Mouse (Mus musculus) lung, postnatal 0 days (tissue): ENCODE measurements around the gene Cadps. TPM values are rescaled to one million over a fixed set of nuclear protein-coding genes. Genes with fewer than 3 reads are reported as not detected.

ENCODE experiments used
- ATAC-seq: fragments of 200-750 bp; cut with Nextera tagmentation; 2 replicates; pipeline ENCODE4 v1.8.0; 2017; ENCODE audit warnings: moderate library complexity
- DNase-seq: peaks from one replicate; pipeline ENCODE4 v3.0.0-alpha.2; 2016; ENCODE audit warnings: low spot score
- H3K27ac ChIP-seq: fragments of 300-500 bp; sonication (generic); 2 replicates; pipeline ENCODE4 v1.5.1; 2014; ENCODE audit warnings: antibody characterized with exemption, mild to moderate bottlenecking, low read length, mixed read lengths
- H3K27me3 ChIP-seq: fragments of 300-500 bp; sonication (generic); replicated peaks from 2 replicates; pipeline ENCODE4 v1.6.1; 2014; ENCODE audit warnings: low read length, mixed read lengths; ENCODE audit not compliant: insufficient read depth
- H3K36me3 ChIP-seq: fragments of 300-500 bp; sonication (generic); 2 replicates; pipeline ENCODE4 v1.6.1; 2014; ENCODE audit warnings: low read length, mixed read lengths; ENCODE audit not compliant: insufficient read depth
- H3K4me1 ChIP-seq: fragments of 300-500 bp; sonication (generic); 2 replicates; pipeline ENCODE4 v1.6.1; 2014; ENCODE audit warnings: antibody characterized with exemption, low read depth, low read length, mixed read lengths; ENCODE audit not compliant: insufficient read depth
- H3K4me2 ChIP-seq: fragments of 300-500 bp; sonication (generic); replicated peaks from 2 replicates; pipeline ENCODE4 v1.6.1; 2014; ENCODE audit warnings: low read depth, mild to moderate bottlenecking, low read length, moderate library complexity, mixed read lengths
- H3K4me3 ChIP-seq: fragments of 300-500 bp; sonication (generic); 2 replicates; pipeline ENCODE4 v1.5.1; 2014; ENCODE audit warnings: low read depth, low read length
- H3K9ac ChIP-seq: fragments of 300-500 bp; sonication (generic); replicated peaks from 2 replicates; pipeline ENCODE4 v1.6.1; 2014; ENCODE audit warnings: low read depth, mild to moderate bottlenecking
- H3K9me3 ChIP-seq: fragments of 300-500 bp; sonication (generic); 2 replicates; pipeline ENCODE4 v1.6.1; 2016; ENCODE audit warnings: low read length, mixed read lengths
- CTCF ChIP-seq: IDR thresholded peaks from 2 replicates; pipeline ENCODE4 v1.5.1; 2016; ENCODE audit warnings: antibody characterized with exemption, mild to moderate bottlenecking
- EP300 ChIP-seq: IDR thresholded peaks from 2 replicates; pipeline ENCODE4 v1.6.1; 2016; ENCODE audit warnings: antibody characterized with exemption, mild to moderate bottlenecking, control low read depth
- whole genome bisulfite sequencing: fragments of 180-500 bp; shearing (Covaris S2); extraction: QIAGEN DNeasy Blood & Tissue Kit; methylation state at CpG from one replicate; pipeline ENCODE4 v1.1.7; 2014; 5-methylcytosine and 5-hydroxymethylcytosine counted together
- polyA plus RNA-seq: library from polyadenylated mRNA; unstranded; fragments of >200 nt; fragmentation: Nextera tagmentation; extraction: Ambion mirVana; gene quantifications from 2 replicates; pipeline ENCODE4 v1.2.1, GENCODE M21; 2015

The Cadps gene
- polyA plus RNA-seq, 1 experiment from 2014 or later = 0.16 TPM

DNA sequence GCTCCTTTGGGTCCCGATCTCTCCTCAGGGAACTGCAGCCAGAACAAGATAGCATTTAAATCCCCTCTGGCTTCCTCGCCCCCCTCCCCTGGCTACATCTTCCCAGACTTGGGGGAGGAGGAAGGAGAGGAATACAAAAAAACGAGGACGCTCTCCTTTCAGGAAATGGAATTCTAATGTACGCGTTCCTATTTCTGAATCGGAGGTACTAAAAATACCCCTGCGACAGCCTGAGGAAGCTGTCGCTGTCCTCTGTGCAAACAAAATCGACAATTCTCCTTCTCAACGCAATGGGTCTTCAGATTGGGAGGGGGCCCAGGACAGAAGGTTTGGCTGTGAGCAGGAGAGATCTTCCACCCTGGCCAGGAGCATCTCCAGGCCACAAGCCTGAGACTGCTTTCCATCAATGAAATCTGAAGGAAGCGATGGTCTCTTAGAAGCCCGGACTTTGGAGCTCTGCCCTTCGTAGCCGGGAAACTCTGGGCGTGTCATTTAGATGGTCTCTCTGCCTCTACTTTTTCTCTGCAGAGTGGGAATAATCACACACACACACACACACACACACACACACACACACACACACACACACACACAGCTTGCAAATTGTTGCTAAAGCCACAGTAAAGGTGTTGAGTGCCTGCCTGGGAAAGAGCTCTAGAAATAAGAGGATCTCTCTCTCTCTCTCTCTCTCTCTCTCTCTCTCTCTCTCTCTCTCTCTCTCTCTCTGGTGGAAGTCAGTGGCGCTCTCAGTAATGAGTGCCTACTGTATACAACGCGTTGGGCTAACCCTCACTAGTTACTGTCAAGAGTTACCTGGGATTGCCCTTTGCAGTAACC lies 482.4 kb downstream of the Cadps start:
- Histone ChIP-seq H3K36me3 (no peaks in the 10 kb centered on the region), H3K27me3 (peaks cover 83% of the 10 kb centered on the region), H3K9me3 (no peaks in the 10 kb centered on the region), H3K4me2 (no peak overlapping the region), H3K4me3 (no peak overlapping the region), H3K4me1 (no peaks in the 10 kb centered on the region), H3K27ac (no peak overlapping the region), H3K9ac (no peak overlapping the region)
- TF ChIP-seq CTCF = no peak
- TF ChIP-seq EP300 = no peak
- ATAC-seq (no peak), DNase-seq (no peak)
- 2% methylated on average over 19 of the region's 19 CpGs for WGBS

DNA sequence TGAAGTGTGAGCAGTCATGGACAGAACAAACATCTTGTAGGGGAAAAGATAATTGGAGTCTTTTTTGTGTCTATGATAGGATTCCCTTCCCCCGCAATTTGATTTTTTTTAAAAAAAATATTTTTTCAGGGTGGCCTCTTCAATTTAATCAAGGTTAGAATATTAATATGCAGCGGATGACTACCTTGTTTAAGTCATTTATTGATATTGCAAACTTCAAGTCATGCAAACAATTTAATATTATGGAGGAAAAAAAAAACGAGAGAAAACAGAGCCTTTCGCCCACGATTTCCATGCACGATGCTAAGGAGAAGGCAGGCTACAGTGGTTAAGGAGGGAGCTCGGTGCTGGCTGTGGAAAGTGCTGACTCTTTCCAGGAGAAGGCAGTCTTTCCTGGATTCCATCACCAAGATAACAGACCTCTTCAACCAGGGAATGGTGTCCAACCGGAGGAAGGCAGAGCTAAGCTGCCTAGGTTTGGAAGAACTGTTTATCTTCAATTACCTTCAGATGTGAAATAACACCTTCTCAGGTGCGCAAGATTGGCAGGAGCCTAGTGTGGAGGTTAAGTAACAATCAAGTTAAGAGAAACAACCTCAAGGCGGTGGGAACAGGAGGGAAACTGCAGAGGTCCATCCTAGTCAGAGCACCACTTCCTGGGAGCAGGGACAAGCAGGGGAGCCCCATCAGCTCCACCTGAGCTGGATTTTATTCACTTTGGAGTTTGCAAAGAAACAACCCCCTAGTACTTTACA lies 483.9 kb downstream of the Cadps start:
- no peaks in the 10 kb centered on the region for H3K36me3 ChIP-seq
- no peak overlapping the region for H3K27ac ChIP-seq
- no peak overlapping the region for H3K9ac ChIP-seq
- no peak overlapping the region for H3K4me2 ChIP-seq
- ATAC-seq (no peak), DNase-seq (no peak)
- 2% methylated on average over 10 of the region's 10 CpGs for WGBS
- peaks cover 68% of the 10 kb centered on the region for H3K27me3 ChIP-seq
- TF ChIP-seq CTCF (no peak), EP300 (no peak)
- H3K4me3 ChIP-seq = no peak overlapping the region
- no peaks in the 10 kb centered on the region for H3K4me1 ChIP-seq
- no peaks in the 10 kb centered on the region for H3K9me3 ChIP-seq

DNA sequence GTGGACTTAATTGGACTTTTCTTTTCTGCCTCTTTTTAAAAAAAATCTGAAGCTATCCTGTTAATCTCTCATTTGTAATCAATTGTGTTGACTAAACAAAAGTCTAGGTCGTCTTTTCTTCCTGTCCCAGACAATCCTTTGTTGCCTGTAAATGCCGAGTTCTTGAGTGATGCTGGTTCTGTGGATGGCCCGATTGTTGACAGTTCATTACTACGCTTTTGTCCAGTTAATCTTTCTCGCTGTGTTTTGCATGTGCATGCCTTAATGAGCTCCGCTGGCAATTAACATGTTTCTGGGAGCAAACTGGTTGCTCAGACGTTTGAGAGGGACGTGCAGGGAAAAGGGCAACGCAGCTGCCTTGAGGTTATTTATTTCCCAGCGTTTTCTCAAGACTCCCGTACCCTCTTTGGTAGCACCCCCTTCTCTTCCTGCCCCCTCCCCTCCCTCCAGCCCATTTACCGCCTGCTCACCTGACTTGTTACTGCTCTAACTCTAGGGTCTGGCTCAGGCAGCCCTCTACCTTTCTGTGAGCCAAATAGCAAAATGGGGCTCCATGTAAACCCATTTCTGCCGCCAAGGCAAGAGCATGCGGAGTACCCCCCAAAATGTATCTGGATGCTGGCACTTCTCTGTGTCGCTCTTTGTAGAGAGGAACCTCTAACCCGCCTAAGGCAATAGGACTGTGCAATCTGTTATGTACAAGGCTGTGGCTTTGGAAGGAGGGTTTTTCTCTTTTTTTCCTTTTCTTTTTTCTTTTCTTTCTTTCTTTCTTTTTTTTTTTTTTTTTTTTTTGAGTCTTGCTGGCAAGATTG lies 484.7 kb downstream of the Cadps start:
- no peak for ATAC-seq
- H3K27me3 ChIP-seq = peaks cover 61% of the 10 kb centered on the region

DNA sequence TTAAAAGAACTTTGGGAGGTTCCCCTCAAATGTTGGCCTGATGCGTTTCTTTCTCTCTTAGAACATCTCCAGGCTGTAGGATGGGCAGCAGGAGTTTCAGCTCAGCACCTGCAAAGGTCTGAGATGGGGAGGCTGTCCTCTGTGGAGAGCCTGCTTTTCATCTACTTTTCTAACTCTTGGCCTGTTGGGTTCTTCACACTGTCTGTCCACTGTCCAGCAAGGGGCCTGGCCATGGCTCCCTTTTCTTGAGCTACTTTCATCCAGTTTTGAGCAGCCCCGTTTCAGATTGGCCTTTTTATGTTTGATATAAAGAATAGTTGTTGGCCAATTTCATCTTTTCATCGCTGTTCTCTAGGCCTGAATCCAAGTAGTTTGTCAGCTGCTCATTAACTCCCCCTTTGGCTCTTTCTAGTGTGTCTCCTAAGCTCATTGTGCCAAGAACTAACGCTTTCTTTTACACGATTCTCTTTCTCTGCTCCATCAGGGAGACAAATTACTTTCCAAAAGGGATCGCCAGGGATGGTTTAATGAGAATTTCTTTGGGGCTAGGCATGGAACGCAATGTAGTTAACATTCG lies 485.4 kb downstream of the Cadps start:
- no peak for DNase-seq
- Histone ChIP-seq H3K4me3 (no peak overlapping the region), H3K27me3 (peaks cover 54% of the 10 kb centered on the region), H3K27ac (no peak overlapping the region), H3K9ac (no peak overlapping the region), H3K4me2 (no peak overlapping the region), H3K4me1 (no peaks in the 10 kb centered on the region), H3K9me3 (no peaks in the 10 kb centered on the region), H3K36me3 (no peaks in the 10 kb centered on the region)
- WGBS = 7% methylated on average over 8 of the region's 8 CpGs
- no peak for TF ChIP-seq CTCF
- no peak for TF ChIP-seq EP300
- no peak for ATAC-seq

More for the DNA sequence above, 484.7 kb downstream of the Cadps start:
- Histone ChIP-seq H3K9me3 (no peaks in the 10 kb centered on the region), H3K4me1 (no peaks in the 10 kb centered on the region), H3K36me3 (no peaks in the 10 kb centered on the region), H3K4me2 (no peak overlapping the region), H3K9ac (no peak overlapping the region), H3K27ac (no peak overlapping the region), H3K4me3 (no peak overlapping the region)
- DNase-seq = no peak
- WGBS = 3% methylated on average over 16 of the region's 16 CpGs
- no peak for TF ChIP-seq EP300
- TF ChIP-seq CTCF = no peak

DNA sequence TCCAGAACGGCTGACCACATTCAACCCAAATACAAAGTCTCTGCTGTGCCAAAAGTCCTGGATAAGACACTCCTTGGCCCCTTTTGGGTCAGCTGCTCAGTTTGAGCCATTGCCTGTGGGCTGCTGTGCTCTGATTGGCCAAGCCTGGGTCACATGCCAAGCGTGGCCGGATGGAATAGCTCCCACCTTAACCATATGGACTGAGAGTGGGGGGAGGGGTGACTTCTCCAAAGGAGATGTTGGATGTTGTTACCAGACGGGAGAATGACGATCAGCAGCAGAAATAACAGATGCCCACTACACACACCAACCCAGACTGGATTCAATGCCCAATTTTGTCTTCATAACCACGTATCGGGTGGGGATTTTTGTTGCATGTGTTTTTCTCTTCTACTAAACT lies 488.0 kb downstream of the Cadps start:
- TF ChIP-seq EP300 (no peak), CTCF (no peak)
- Histone ChIP-seq H3K4me3 (no peak overlapping the region), H3K36me3 (no peaks in the 10 kb centered on the region), H3K4me1 (no peaks in the 10 kb centered on the region), H3K9ac (no peak overlapping the region), H3K27me3 (peaks cover 28% of the 10 kb centered on the region), H3K9me3 (no peaks in the 10 kb centered on the region), H3K27ac (no peak overlapping the region), H3K4me2 (no peak overlapping the region)
- no peak for DNase-seq
- WGBS = 31% methylated on average over 7 of the region's 7 CpGs
- no peak for ATAC-seq
